Mouse (Mus musculus): ENCODE results near the gene Cnp. TPM values are rescaled to one million over a fixed set of nuclear protein-coding genes. Genes with fewer than 3 reads are reported as not detected.

Cnp gene
- polyA plus RNA-seq, 2 experiments = 15.9 to 21.3 TPM

- peaks cover 6% of the 10 kb centered on the region; the same call in 1 of the 2 replicates for H3K27me3 ChIP-seq (ENCODE audit: control insufficient read depth, insufficient read depth, low read length)
- ATAC-seq (ENCODE audit: low FRiP score, low read depth) = no peak
Measured at GRCm38 (mm10) chr11:100570430-100571201, 4.1 kb upstream of the Cnp start.

DNA sequence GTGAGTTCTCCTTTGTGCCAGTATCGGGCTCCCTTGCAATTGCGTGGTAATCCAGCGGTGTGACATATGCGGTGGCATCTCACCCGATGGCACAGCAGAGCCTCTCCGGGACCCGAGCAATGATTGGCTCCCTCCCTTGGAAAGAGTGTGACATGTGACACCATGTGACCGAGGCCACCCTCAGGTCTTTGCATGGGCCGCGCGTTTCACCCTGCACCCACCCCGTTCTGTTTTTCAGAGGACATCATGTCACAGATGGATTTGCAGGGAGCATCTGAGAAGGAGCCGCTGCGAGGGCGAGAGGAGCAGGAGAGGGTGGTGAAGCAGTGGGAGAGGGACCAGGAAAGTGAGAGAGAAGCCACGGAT is 3.5 kb upstream of the Cnp start:
- Histone ChIP-seq H3K27ac (replicated peaks; ENCODE audit: low read depth, low read length) (no peak overlapping the region), H3K9ac (ENCODE audit: low read depth, low read length, severe bottlenecking) (no peak overlapping the region), H3K4me1 (ENCODE audit: control insufficient read depth, insufficient read depth, low read length) (0 out of 2 replicates have a peak, but pooled peaks cover 4% of the 10 kb centered on the region), H3K36me3 (ENCODE audit: control insufficient read depth, insufficient read depth, low read length) (no peaks in the 10 kb centered on the region), H3K4me3 (replicated peaks; ENCODE audit: low read length) (peak overlapping the region; percentile 13; the same call in 1 of the 2 replicates), H3K4me2 (replicated peaks; ENCODE audit: low read depth, low read length, severe bottlenecking) (peak overlapping the region; percentile 39), H3K9me3 (ENCODE audit: control insufficient read depth, low read length) (no peaks in the 10 kb centered on the region), H3K27me3 (ENCODE audit: control insufficient read depth, insufficient read depth, low read length) (peaks cover 6% of the 10 kb centered on the region; the same call in 1 of the 2 replicates)
- TF ChIP-seq POLR2A (IDR thresholded peaks at IDR 0.05; ENCODE audit: borderline replicate concordance, extremely low read depth, insufficient read depth, insufficient read length) = no peak
- ATAC-seq (ENCODE audit: low FRiP score, low read depth) (no peak), DNase-seq (ENCODE audit: low spot score) (no peak)
- 12% methylated on average over 16 of the region's 16 CpGs for WGBS

More at GRCm38 (mm10) chr11:100570430-100571201, 4.1 kb upstream of the Cnp start:
- peak; percentile 75 for DNase-seq (ENCODE audit: low spot score)
- WGBS = 8% methylated on average over 8 of the region's 8 CpGs
- peak overlapping the region; percentile 13 for H3K4me3 ChIP-seq (replicated peaks; ENCODE audit: low read length)
- 0 out of 2 replicates have a peak, but pooled peaks cover 4% of the 10 kb centered on the region for H3K4me1 ChIP-seq (ENCODE audit: control insufficient read depth, insufficient read depth, low read length)
- H3K36me3 ChIP-seq (ENCODE audit: control insufficient read depth, insufficient read depth, low read length) = no peaks in the 10 kb centered on the region
- peak overlapping the region; percentile 39 for H3K4me2 ChIP-seq (replicated peaks; ENCODE audit: low read depth, low read length, severe bottlenecking)
- H3K9ac ChIP-seq (ENCODE audit: low read depth, low read length, severe bottlenecking) = no peak overlapping the region
- no peak for TF ChIP-seq POLR2A (IDR thresholded peaks at IDR 0.05; ENCODE audit: borderline replicate concordance, extremely low read depth, insufficient read depth, insufficient read length)
- H3K9me3 ChIP-seq (ENCODE audit: control insufficient read depth, low read length) = no peaks in the 10 kb centered on the region
- no peak overlapping the region for H3K27ac ChIP-seq (replicated peaks; ENCODE audit: low read depth, low read length)

GRCm38 (mm10) chr11:100574188-100574587 is 516 bp upstream of the Cnp start:
- ATAC-seq (ENCODE audit: low FRiP score, low read depth) = no peak
- H3K27ac ChIP-seq (replicated peaks; ENCODE audit: low read depth, low read length) = peak overlapping the region; percentile 61
- peak overlapping the region; percentile 68 for H3K9ac ChIP-seq (ENCODE audit: low read depth, low read length, severe bottlenecking)

GRCm38 (mm10) chr11:100575484-100575855 is 766 bp downstream of the Cnp start:
- peak overlapping the region; percentile 62 for H3K4me3 ChIP-seq (replicated peaks; ENCODE audit: low read length)
- no peak overlapping the region for H3K27ac ChIP-seq (replicated peaks; ENCODE audit: low read depth, low read length)
- DNase-seq (ENCODE audit: low spot score) = no peak
- TF ChIP-seq POLR2A (IDR thresholded peaks at IDR 0.05; ENCODE audit: borderline replicate concordance, extremely low read depth, insufficient read depth, insufficient read length) = no peak
- peaks cover 6% of the 10 kb centered on the region; the same call in 1 of the 2 replicates for H3K27me3 ChIP-seq (ENCODE audit: control insufficient read depth, insufficient read depth, low read length)
- H3K9ac ChIP-seq (ENCODE audit: low read depth, low read length, severe bottlenecking) = peak overlapping the region; percentile 68
- H3K4me2 ChIP-seq (replicated peaks; ENCODE audit: low read depth, low read length, severe bottlenecking) = peak overlapping the region; percentile 72
- WGBS = 44% methylated on average over 2 of the region's 2 CpGs
- no peaks in the 10 kb centered on the region for H3K9me3 ChIP-seq (ENCODE audit: control insufficient read depth, low read length)
- H3K36me3 ChIP-seq (ENCODE audit: control insufficient read depth, insufficient read depth, low read length) = peaks cover 22% of the 10 kb centered on the region
- 0 out of 2 replicates have a peak, but pooled peaks cover 4% of the 10 kb centered on the region for H3K4me1 ChIP-seq (ENCODE audit: control insufficient read depth, insufficient read depth, low read length)
- ATAC-seq (ENCODE audit: low FRiP score, low read depth) = 0 out of 2 replicates have a peak, but pooled peaks have one; percentile 5

More at GRCm38 (mm10) chr11:100574188-100574587, 516 bp upstream of the Cnp start:
- Histone ChIP-seq H3K27me3 (ENCODE audit: control insufficient read depth, insufficient read depth, low read length) (peaks cover 6% of the 10 kb centered on the region; the same call in 1 of the 2 replicates), H3K4me3 (replicated peaks; ENCODE audit: low read length) (peak overlapping the region; percentile 62), H3K9me3 (ENCODE audit: control insufficient read depth, low read length) (no peaks in the 10 kb centered on the region), H3K4me1 (ENCODE audit: control insufficient read depth, insufficient read depth, low read length) (0 out of 2 replicates have a peak, but pooled peaks cover 4% of the 10 kb centered on the region), H3K4me2 (replicated peaks; ENCODE audit: low read depth, low read length, severe bottlenecking) (peak overlapping the region; percentile 72), H3K36me3 (ENCODE audit: control insufficient read depth, insufficient read depth, low read length) (peaks cover 9% of the 10 kb centered on the region)
- no peak for DNase-seq (ENCODE audit: low spot score)
- TF ChIP-seq POLR2A (IDR thresholded peaks at IDR 0.05; ENCODE audit: borderline replicate concordance, extremely low read depth, insufficient read depth, insufficient read length) = no peak
- 95% methylated on average over 3 of the region's 3 CpGs for WGBS

- Histone ChIP-seq H3K4me1 (ENCODE audit: control insufficient read depth, insufficient read depth, low read length) (no peaks in the 10 kb centered on the region), H3K27ac (replicated peaks; ENCODE audit: low read depth, low read length) (peak overlapping the region; percentile 20; the same call in 1 of the 2 replicates), H3K36me3 (ENCODE audit: control insufficient read depth, insufficient read depth, low read length) (peaks cover 29% of the 10 kb centered on the region), H3K27me3 (ENCODE audit: control insufficient read depth, insufficient read depth, low read length) (0 out of 2 replicates have a peak, but pooled peaks cover under 1% of the 10 kb centered on the region), H3K9ac (ENCODE audit: low read depth, low read length, severe bottlenecking) (no peak overlapping the region), H3K9me3 (ENCODE audit: control insufficient read depth, low read length) (no peaks in the 10 kb centered on the region), H3K4me3 (replicated peaks; ENCODE audit: low read length) (no peak overlapping the region), H3K4me2 (replicated peaks; ENCODE audit: low read depth, low read length, severe bottlenecking) (no peak overlapping the region)
- ATAC-seq (ENCODE audit: low FRiP score, low read depth) (no peak), DNase-seq (ENCODE audit: low spot score) (no peak)
- 66% methylated on average over 21 of the region's 21 CpGs for WGBS
- no peak for TF ChIP-seq POLR2A (IDR thresholded peaks at IDR 0.05; ENCODE audit: borderline replicate concordance, extremely low read depth, insufficient read depth, insufficient read length)
Measured at GRCm38 (mm10) chr11:100576256-100576655, 1.6 kb downstream of the Cnp start.
